Mouse (Mus musculus): ENCODE results near the gene Sp6.

- TF ChIP-seq EP300 (optimal IDR thresholded peaks at IDR 0.05) (no peak), CTCF (IDR thresholded peaks at IDR 0.05; ENCODE audit: low read depth) (no peak)
Observed at GRCm38 (mm10) chr11:97031977-97032376, 18.8 kb downstream of the Sp6 start.
